Mouse (Mus musculus): ENCODE results near the gene Cacna1b. TPM values are rescaled to one million over a fixed set of nuclear protein-coding genes. Genes with fewer than 3 reads are reported as not detected.

The Cacna1b gene
- polyA plus RNA-seq, 2 experiments, result 0.03 TPM; not detected in 1

DNA sequence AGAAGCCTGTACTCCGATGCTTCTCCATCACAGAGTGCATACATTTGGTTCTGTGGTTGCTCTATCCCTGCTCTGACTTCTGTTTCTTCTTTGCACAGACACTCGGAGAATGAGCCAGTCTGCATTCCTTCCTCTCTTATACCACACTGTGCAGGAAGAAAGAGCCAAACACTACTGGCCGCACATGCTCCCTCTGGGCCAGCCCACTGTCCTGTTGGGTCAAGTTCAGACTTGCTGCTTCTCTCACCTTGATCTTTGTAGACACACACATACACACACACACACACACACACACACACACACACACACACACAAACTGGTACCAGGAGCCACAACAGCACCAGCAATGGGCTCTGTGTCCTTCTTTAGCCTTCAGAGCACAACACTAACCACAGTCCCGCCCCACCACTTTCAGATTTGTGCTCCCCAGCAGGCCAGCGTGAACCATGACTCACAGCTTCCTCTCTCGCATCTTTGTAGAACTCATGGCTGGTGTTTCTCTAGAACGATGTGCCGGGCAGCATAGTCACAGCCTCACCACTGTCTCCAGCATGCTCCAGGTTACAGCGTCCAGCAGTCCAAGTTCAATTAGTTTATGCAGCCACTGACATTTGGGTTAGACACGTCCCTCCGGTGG is 13.1 kb upstream of the Cacna1b start:
- H3K36me3 ChIP-seq (replicated peaks; ENCODE audit: control insufficient read depth, insufficient read depth, low read depth), result no peaks in the 10 kb centered on the region
- no peak for DNase-seq (ENCODE audit: low read depth in 3 of 3, low spot score in 3 of 3)
- WGBS (ENCODE audit: insufficient replicate concordance), result 47% methylated on average over 11 of the region's 11 CpGs
- ATAC-seq (ENCODE audit: insufficient read depth), result no peak
- H3K9me3 ChIP-seq (ENCODE audit: control insufficient read depth, low read length), result no peaks in the 10 kb centered on the region
- no peak overlapping the region for H3K9ac ChIP-seq (replicated peaks)
- H3K4me3 ChIP-seq (ENCODE audit: insufficient read depth in 1 of 2, low read depth in 2 of 2, low read length in 2 of 2), result no peak overlapping the region
- no peaks in the 10 kb centered on the region for H3K27me3 ChIP-seq (ENCODE audit: control insufficient read depth, insufficient read depth, low read length)
- no peaks in the 10 kb centered on the region for H3K4me1 ChIP-seq (replicated peaks; ENCODE audit: control insufficient read depth in 2 of 2, insufficient read depth in 2 of 2, low read length in 1 of 2)
- no peak overlapping the region for H3K27ac ChIP-seq
- H3K4me2 ChIP-seq (ENCODE audit: low read depth), result no peak overlapping the region
- TF ChIP-seq EP300 (IDR thresholded peaks at IDR 0.05; ENCODE audit: low read depth) (no peak), CTCF (IDR thresholded peaks at IDR 0.05; ENCODE audit: low read depth) (no peak)

DNA sequence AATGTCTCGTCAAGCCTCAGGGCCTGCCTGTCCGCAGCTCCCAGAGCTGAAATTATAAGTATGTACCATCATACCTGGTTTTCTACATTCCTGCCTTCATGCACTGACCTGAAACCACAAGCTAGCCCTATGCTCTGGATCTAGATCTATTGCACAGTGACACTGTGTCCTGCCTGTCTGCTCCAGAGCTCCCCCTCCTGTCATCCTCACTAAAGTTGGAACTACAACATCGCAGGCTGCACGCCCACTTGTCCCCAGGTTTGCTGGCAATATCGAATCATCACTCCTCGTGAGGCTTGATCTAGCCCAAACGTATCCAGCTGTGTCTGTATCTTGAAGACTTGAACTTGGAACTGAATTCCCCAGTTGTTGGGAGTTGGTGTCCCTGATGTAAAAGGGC is 11.9 kb upstream of the Cacna1b start:
- Histone ChIP-seq H3K4me2 (ENCODE audit: low read depth) (no peak overlapping the region), H3K9me3 (ENCODE audit: control insufficient read depth, low read length) (no peaks in the 10 kb centered on the region), H3K27me3 (ENCODE audit: control insufficient read depth, insufficient read depth, low read length) (no peaks in the 10 kb centered on the region), H3K36me3 (replicated peaks; ENCODE audit: control insufficient read depth, insufficient read depth, low read depth) (no peaks in the 10 kb centered on the region), H3K4me1 (replicated peaks; ENCODE audit: control insufficient read depth in 2 of 2, insufficient read depth in 2 of 2, low read length in 1 of 2) (no peaks in the 10 kb centered on the region), H3K27ac (no peak overlapping the region), H3K9ac (replicated peaks) (no peak overlapping the region), H3K4me3 (ENCODE audit: insufficient read depth in 1 of 2, low read depth in 2 of 2, low read length in 2 of 2) (no peak overlapping the region)
- TF ChIP-seq CTCF (IDR thresholded peaks at IDR 0.05; ENCODE audit: low read depth), result peak; percentile 41; the same call in 1 of the 2 replicates
- no peak for TF ChIP-seq EP300 (IDR thresholded peaks at IDR 0.05; ENCODE audit: low read depth)
- DNase-seq (ENCODE audit: low read depth in 3 of 3, low spot score in 3 of 3) (no peak), ATAC-seq (ENCODE audit: insufficient read depth) (no peak)
- WGBS (ENCODE audit: insufficient replicate concordance), result 51% methylated on average over 7 of the region's 7 CpGs

DNA sequence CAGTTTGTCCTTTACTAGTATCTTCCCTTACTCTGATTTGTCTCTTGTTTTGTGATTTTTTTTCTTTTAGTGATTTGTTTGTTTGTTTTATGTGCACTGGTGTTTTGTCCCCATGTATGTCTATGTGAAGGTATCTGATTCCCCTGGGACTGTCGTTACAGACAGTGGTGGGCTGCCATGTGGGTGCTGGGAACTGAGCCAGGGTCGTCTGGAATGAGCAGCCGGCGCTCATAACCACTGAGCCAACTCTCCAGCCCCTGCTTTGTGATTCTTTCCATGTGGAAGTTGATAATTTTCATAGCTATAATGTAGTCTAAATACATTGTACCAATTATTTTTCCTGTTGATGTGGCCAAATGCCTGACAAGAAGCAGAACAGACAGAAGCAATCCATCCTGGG is 7.9 kb upstream of the Cacna1b start:
- H3K27ac ChIP-seq, result no peak overlapping the region
- no peaks in the 10 kb centered on the region for H3K36me3 ChIP-seq (replicated peaks; ENCODE audit: control insufficient read depth, insufficient read depth, low read depth)
- H3K9ac ChIP-seq (replicated peaks), result no peak overlapping the region
- H3K9me3 ChIP-seq (ENCODE audit: control insufficient read depth, low read length), result no peaks in the 10 kb centered on the region
- no peak overlapping the region for H3K4me3 ChIP-seq (ENCODE audit: insufficient read depth in 1 of 2, low read depth in 2 of 2, low read length in 2 of 2)
- no peak for ATAC-seq (ENCODE audit: insufficient read depth)
- no peak for TF ChIP-seq CTCF (IDR thresholded peaks at IDR 0.05; ENCODE audit: low read depth)
- no peak for TF ChIP-seq EP300 (IDR thresholded peaks at IDR 0.05; ENCODE audit: low read depth)
- WGBS (ENCODE audit: insufficient replicate concordance), result 65% methylated on average over 4 of the region's 4 CpGs
- no peak overlapping the region for H3K4me2 ChIP-seq (ENCODE audit: low read depth)
- no peaks in the 10 kb centered on the region for H3K27me3 ChIP-seq (ENCODE audit: control insufficient read depth, insufficient read depth, low read length)
- DNase-seq (ENCODE audit: low read depth in 3 of 3, low spot score in 3 of 3), result no peak
- no peaks in the 10 kb centered on the region for H3K4me1 ChIP-seq (replicated peaks; ENCODE audit: control insufficient read depth in 2 of 2, insufficient read depth in 2 of 2, low read length in 1 of 2)

GRCm38 (mm10) chr2:24762446-24762960 is 449 bp downstream of the Cacna1b start:
- H3K27me3 ChIP-seq (ENCODE audit: control insufficient read depth, insufficient read depth, low read length), result peaks cover 31% of the 10 kb centered on the region
- H3K9ac ChIP-seq (replicated peaks), result no peak overlapping the region

DNA sequence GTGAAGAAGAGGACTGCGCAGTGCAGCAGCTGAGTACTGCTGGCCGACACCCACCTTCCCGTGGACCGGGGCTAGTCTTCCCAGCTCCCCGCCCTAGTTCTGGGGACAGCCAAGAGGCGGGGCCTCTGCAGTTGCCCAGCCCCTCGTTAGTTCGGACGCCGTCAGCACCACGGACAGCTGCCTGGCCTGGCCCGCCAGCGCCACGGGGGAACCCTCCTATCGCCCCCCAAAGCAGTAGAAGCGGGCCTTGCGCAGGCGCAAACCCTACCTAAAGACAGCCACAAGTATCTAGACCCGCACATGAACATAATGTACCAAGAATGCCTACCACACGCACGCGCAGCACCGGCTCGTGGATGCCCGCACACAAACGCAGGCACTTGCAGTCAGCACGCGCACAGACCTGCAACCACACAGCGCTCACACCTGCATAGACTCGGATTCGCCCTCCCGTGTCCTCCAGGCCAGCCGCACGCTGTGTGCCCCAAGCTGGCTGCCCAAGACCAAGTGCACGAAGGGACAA is 968 bp downstream of the Cacna1b start:
- H3K27me3 ChIP-seq (ENCODE audit: control insufficient read depth, insufficient read depth, low read length), result peaks cover 31% of the 10 kb centered on the region
- DNase-seq (ENCODE audit: low read depth in 3 of 3, low spot score in 3 of 3), result peak; percentile 9 to 27 (median 26)
- TF ChIP-seq CTCF (IDR thresholded peaks at IDR 0.05; ENCODE audit: low read depth), result no peak
- TF ChIP-seq EP300 (IDR thresholded peaks at IDR 0.05; ENCODE audit: low read depth), result no peak
- H3K4me1 ChIP-seq (replicated peaks; ENCODE audit: control insufficient read depth in 2 of 2, insufficient read depth in 2 of 2, low read length in 1 of 2), result no peaks in the 10 kb centered on the region; a peak in 1 of 4 replicates
- ATAC-seq (ENCODE audit: insufficient read depth), result peak; percentile 28; the same call in 1 of the 2 replicates
- peak overlapping the region; percentile 64 for H3K4me2 ChIP-seq (ENCODE audit: low read depth)
- no peaks in the 10 kb centered on the region for H3K36me3 ChIP-seq (replicated peaks; ENCODE audit: control insufficient read depth, insufficient read depth, low read depth)
- H3K9ac ChIP-seq (replicated peaks), result no peak overlapping the region
- H3K9me3 ChIP-seq (ENCODE audit: control insufficient read depth, low read length), result no peaks in the 10 kb centered on the region
- WGBS (ENCODE audit: insufficient replicate concordance), result 2% methylated on average over 35 of the region's 35 CpGs
- H3K27ac ChIP-seq, result no peak overlapping the region
- H3K4me3 ChIP-seq (ENCODE audit: insufficient read depth in 1 of 2, low read depth in 2 of 2, low read length in 2 of 2), result peak overlapping the region in 1 of 2 experiments; percentile 47; a peak in 1 of 4 replicates

More at GRCm38 (mm10) chr2:24762446-24762960, 449 bp downstream of the Cacna1b start:
- no peaks in the 10 kb centered on the region; a peak in 1 of 4 replicates for H3K4me1 ChIP-seq (replicated peaks; ENCODE audit: control insufficient read depth in 2 of 2, insufficient read depth in 2 of 2, low read length in 1 of 2)
- no peaks in the 10 kb centered on the region for H3K9me3 ChIP-seq (ENCODE audit: control insufficient read depth, low read length)
- no peak for ATAC-seq (ENCODE audit: insufficient read depth)
- 2% methylated on average over 51 of the region's 52 CpGs for WGBS (ENCODE audit: insufficient replicate concordance)
- no peak for TF ChIP-seq CTCF (IDR thresholded peaks at IDR 0.05; ENCODE audit: low read depth)
- no peak for TF ChIP-seq EP300 (IDR thresholded peaks at IDR 0.05; ENCODE audit: low read depth)
- H3K4me3 ChIP-seq (ENCODE audit: insufficient read depth in 1 of 2, low read depth in 2 of 2, low read length in 2 of 2), result peak overlapping the region; percentile 5 to 47; a peak in 3 of 4 replicates
- H3K27ac ChIP-seq, result no peak overlapping the region
- peak overlapping the region; percentile 64 for H3K4me2 ChIP-seq (ENCODE audit: low read depth)
- DNase-seq (ENCODE audit: low read depth in 3 of 3, low spot score in 3 of 3), result no peak
- H3K36me3 ChIP-seq (replicated peaks; ENCODE audit: control insufficient read depth, insufficient read depth, low read depth), result no peaks in the 10 kb centered on the region
